Mouse (Mus musculus) right cerebral cortex, adult 2 months (tissue): ENCODE measurements at regions not wholly inside any gene's neighbourhood (a gene's known extent, or its start where the extent isn't known, plus 50 kb on each side); places are given as distances from the start of the nearest gene placed in this dataset.

Source experiments
- DNase-seq, 2 experiments: peaks; one replicate each; pipeline ENCODE4 v3.0.0; 2021 to 2022; ENCODE audit warnings: low spot score in 2 of 2

DNA sequence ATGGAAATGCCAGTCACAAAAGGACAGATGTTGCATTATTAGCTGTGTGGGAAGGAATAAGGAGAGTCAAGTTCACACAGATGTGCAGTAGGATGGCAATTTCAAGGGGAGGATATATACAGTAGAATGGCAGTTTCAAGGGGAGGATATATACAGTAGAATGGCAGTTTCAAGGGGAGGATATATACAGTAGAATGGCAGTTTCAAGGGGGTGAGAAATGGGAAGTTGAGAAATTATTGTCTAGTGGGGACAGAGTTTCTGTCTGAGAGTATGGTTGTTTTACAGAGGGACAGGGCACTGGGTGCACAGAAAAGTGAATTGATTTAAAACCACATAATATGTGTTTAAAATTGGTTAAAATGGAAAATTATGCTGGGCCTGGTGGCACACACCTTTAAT is 54.8 kb upstream of the Scel start:
- DNase-seq, result no peak

DNA sequence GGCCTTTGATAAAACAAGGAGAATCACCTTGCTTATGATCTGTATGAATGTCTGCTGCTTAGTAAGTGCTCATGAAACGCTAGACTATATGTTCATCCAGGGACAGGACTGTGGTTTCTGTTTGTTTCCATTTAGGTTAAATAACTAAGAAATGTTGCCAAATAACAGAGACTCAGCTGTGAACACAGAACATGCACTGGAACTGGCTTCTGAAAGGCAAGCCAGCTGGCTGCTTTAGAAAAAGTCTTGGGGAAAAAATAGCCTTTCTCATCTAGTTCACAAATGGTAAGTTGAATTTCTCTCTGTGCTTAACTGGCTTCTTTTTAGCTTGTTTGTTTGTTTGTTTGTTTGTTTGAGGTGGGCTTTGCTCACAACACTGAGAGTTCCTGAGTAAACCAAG is 57.0 kb upstream of the Scel start:
- DNase-seq, result no peak

DNA sequence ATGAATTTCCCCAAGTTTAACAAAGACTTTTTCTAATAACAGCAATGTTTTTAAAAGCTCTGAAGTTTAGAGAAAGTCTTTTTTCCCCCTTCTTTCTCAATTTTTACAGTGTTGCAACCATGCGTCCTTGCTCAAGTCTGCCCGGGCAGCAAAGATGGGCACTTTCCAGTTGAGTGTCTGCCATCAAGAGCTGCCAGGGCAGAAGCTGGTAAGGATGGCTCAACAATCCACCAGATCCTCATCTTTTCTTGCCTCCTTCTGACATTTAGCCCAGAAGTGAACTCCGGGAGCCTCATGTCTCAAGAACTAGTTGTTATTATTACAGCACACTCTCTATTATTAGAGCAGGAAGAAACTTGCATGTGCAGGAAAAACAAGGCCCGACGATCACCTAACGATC is 62.4 kb upstream of the Scel start:
- DNase-seq, result no peak

DNA sequence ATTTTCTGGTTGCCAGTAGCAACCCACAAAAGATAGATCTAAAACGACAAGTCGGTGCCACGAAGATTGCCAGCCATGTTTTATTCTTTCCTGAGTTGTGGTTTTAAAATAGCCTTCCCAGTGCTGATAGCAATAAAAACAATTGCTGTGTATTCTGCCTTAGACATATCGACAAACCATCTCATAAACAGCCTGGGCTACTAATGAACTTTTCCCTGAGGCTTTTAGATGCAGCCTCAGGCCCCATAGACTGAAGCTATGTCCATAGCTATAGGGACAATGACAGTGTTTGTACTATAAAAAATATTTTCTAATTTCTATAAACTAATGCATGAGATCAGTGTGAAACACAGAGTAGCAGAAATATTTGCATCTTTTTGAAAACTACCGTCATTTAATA is 63.7 kb upstream of the Scel start:
- DNase-seq, result no peak

DNA sequence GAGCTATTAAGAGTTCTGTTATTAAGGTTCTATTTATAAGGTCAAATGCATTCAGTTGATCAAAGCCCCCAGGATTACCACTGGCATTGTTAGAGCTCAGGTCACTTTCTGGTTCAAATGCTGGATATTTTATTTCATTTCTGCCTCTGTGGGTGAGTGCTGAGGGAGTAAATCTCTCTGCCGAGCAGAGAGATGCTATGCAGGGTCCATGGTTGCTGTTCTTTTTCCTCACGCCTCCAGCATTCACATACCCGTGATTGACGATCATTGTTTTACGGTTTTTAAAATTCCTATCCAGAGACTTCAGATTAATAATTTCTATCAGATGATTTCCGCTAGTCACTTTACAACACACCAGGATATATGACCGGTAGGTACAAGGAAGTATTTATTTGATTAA is 64.1 kb upstream of the Scel start:
- no peak for DNase-seq

DNA sequence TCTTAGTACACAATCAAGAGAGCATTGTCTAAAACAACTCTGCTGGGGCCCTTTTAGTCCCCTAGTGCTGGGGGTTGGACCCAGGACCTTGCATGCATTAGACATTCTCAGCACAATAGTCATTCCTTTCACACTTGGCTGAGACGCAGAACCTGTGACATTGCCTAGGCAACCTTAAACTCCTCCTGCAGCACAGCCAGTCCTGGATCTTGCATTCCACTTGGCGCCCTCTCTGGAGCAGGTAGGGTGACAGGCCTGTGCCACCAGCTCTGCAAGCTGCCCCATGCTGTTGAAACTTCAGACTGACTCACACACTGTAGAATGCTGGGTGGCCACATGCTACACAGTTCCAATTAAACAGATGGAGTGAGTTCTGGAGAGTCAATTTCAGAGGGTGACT is 66.5 kb upstream of the Scel start:
- no peak for DNase-seq

DNA sequence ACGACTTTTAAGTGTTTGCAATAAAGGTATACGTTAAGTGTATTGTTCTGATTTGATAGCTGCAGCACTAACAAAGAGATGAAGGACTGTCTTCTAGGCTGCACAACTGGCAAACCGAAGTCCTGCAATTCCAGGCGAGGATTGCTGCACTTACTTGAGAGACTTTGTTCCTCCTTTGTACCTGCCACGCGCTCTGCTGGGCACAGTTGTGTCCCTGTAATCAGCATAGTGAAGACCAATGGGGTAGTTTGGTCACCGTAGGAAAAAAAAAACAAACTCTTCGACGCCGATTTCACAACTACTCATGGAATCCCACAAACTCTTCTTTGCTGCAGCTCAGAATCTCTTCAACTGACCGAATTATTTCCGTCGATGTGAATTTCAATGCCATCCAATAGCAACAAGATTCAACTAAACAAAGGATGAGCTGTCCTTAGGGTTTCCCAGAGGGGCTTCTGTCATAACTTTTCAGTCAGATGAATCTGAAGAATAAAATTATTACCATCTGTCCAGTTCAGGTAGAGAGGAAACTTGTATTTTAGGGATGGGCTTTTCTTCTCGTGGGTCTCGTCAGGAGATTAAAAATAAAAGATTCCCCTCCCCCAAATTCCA is 71.6 kb upstream of the Scel start:
- DNase-seq, result no peak

DNA sequence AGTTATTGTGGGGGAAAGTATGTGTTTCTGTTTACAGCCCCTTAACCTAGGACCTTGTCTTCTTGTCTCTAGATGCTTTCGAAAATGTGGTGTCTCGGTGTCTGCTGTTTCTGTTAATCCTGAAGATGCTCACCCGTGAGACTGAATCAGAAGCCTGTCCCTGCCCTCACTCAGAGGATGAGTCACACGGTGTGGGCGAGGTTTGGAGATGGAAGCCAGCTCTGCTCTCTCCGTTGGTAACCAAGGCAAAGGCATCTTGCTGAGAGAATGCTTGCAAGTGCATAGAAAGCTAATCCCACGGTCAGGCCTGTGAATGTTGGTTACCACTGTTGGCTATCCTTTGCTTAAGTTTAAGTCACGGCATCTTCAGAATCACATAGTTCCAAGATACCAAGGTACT is 72.9 kb upstream of the Scel start:
- peak; percentile 72 to 76 for DNase-seq

DNA sequence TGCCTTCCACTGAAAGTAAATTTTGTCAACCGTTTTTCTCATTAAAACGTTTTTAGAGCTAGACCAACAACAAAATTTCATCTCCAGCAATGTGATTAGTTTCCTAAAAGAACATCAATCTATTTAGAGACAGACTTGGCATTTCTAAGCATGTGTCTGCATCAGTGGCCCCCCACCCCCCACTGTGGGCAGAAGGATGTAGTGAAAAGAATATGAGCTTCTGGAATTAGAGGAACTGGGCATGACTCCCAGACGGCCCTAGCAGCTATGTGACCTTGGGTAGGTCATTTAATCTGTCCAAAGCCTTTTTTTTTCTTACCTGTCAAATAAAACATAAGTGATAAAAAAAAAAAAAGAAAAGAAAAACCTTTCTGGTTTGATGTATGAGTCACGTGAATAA is 78.9 kb upstream of the Scel start:
- DNase-seq, result no peak

DNA sequence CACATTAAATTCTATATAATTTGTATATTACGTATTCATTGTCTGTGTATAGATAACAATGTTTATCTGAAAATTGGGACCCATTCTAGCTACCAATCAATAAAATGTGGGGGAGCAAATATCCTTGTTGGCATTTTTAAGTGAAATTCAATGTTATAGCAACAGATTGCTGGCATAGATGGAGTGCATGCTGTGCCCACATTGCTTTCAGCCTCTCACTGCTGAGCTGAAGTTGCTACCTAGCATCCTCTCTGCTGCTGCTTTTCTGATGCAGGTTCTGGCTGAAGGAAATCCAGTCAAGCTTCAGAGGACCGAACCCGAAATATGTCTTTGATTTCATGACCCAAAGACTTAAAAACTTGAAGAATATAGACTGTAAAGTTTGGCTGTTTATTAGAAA is 80.0 kb upstream of the Scel start:
- no peak for DNase-seq

DNA sequence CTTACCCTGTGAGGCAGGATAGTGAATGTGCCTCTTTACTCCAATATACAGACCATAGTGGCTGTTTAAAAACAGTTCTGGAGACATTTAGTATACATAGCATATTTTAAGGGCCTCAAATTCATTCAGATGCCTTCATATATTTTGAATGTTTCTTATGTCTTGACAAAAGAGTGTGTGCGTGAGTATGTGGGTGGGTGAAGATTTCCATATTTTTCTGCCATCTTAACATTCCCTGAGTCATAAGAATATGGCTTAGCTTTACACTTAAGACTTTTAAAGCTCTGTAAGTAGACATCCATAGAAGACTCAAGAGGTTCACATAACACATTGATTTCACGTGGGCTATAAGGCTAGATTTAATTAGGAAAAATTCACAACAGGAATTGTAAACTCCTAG is 81.3 kb upstream of the Mycbp2 start:
- no peak for DNase-seq

DNA sequence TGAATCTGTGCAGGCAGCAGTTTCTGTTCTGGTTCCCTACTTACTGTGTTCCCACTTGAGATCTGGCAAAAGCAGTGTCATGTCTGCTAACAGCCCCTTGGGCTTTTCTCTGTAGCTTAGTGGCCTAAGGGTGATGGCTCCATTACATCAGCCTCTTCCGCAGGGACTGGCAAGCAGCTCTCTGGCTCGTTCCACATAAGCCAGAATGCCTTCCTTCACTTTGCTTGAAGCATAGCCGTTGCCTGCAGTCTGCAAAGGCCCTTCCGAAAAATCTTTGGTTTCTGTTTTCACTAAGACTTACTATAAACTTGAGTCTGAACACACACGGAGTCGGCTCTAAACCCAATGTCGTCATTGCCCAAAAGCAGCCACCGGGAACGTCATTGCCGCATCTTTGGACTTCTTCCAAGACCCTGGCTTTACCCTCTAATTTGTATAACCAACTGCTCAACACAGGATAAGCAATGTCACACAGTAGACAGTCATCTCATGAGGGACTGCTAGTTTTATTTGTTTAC is 74.8 kb upstream of the Mycbp2 start:
- DNase-seq, result no peak

DNA sequence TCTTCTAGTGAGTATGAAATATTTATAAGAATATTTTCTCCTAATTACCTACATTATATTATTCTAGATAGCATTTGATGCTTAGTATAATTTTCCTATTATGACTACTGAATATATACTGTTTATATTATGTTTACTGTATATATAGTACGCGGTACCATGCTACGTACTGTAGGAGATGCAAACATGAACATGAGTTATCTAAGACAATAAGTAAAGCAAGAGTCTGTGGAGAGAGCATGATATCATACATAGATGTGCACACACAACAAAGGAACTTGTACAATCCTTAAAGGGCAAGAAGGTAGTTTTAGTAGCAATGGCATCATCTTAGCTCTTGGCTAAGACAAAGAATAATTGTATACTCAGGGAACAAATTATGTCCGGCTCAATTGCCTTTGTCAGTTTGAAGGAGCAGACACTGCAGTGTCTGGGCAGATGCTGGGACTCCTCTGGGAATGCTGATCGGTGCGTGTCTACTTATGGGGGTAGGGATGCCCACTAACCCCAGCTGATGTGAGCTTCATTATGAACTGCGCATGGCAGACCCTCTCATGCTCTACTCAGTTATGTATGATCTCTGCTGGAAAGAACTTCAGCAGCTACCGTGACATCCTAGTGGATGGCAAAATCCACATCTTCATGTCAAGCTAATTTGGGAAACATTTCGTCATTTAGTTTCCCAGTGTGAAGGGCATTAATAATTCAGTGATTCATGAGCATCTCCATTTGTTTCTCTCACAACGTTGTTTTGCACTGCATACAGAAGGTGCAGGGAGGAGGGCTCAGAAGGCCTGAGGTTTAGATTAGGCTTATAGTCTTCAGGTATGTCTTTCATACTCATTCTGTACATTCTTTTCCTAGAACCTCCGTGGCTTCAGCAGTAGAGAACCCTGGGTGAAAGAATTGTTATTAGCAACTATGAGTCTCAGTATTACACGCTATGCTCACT is 70.8 kb upstream of the Mycbp2 start:
- DNase-seq, result no peak

DNA sequence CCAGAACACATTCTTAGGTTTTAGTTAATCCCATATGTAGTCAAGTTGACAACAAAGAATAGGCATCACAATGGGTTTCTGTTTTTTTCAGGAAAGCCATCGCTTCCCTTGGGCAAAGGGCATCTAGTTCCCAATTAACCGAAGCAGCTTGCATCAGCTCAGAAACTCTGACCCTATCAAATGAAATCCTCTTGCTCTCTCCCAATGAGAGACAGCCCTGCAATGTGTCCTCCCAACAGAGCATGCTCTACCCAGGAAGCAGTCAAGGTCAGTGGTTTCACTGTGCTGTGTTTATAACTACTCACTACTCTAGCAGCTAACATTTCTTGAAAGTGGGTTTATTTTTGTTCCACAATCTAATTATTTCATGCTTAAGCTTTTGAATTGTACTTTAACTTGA is 58.0 kb upstream of the Mycbp2 start:
- DNase-seq, result no peak

DNA sequence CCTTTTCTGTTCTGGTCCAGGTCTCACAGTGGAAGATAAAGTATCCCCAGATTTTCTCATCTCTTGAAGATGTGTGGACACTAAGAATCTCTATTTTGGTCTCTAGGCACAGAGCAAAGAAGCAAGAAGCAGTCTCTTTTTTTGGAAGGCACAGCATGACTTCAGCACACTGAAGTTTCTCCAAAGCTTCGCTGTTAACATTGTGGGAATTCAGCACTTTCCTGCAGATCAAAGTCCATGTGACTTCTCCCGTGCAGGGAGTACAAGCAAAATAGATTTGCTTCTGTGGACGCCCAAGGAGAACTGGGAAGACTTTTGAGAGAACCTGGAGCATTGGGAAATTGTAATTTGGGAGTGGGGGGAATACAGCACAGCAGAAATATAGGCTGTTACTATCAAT is 56.4 kb upstream of the Mycbp2 start:
- DNase-seq, result no peak

DNA sequence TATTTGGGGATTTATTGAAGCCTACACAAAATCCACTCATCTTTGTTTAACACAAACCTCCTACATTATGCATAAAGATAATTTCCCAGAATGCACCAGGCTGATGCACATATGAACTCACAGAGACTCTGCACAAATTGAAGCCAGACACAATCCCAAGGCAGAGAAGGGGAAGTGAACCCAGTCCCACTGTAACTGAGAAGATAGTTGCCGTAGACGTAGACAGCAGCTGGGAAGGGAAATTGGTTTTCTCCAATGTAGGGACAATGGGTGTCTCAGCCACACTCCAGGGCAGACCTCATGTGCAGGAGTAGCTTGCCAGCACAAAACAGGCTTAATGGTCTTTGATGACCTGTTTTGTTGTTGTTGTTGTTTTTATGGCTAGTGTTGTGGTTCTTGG is 55.4 kb upstream of the Mycbp2 start:
- DNase-seq, result no peak

DNA sequence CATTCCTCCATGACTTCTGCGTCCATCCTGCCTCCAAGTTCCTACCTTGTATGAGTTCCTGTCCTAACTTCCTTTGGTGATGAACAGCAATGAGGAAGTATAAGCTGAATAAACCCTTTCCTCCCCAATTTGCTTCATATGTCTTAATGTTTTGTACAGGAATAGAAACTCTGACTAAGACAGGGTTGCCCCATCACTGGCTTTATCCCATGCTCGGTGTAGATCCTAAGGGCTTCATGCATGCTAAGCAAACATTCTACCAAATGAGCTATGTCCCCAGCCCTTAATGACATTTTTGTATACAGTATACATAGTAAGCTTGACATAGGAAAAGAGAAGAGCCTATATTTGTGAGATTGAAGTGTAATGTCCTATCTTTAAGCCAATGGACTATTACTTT is 54.7 kb upstream of the Mycbp2 start:
- DNase-seq, result no peak

DNA sequence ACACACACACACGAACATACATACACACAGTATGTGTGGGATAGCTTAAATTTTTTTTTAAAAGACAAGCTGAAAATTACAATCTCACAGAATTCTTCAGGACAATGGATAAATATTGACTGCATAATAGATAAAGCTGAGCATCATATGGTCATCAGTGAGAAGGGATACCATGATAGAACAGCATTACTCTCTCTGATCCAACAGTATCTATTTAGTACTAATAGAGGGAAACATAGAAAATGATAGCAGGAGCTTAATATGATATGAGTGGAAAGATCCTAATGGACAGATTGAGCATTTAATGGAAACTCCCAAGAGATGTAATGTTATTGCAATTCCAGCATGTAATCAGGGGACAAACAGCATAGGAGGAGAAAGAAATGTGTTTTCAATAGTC is 51.8 kb upstream of the Mycbp2 start:
- no peak for DNase-seq
